Mouse (Mus musculus) urinary bladder, adult 2 months (tissue): ENCODE measurements around the gene Sh3gl3. TPM values are rescaled to one million over a fixed set of nuclear protein-coding genes. Genes with fewer than 3 reads are reported as not detected.

Experiments
- DNase-seq: peaks from one replicate; pipeline ENCODE4 v3.0.0; 2022; ENCODE audit warnings: low spot score
- polyA plus RNA-seq: library from polyadenylated mRNA; depleted of rRNA; stranded (reverse); fragments of >200 nt; gene quantifications from 2 replicates; pipeline ENCODE4 v1.2.3, GENCODE M21; 2012

Sh3gl3 gene
- polyA plus RNA-seq, 1 experiment = 28.4 TPM

DNA sequence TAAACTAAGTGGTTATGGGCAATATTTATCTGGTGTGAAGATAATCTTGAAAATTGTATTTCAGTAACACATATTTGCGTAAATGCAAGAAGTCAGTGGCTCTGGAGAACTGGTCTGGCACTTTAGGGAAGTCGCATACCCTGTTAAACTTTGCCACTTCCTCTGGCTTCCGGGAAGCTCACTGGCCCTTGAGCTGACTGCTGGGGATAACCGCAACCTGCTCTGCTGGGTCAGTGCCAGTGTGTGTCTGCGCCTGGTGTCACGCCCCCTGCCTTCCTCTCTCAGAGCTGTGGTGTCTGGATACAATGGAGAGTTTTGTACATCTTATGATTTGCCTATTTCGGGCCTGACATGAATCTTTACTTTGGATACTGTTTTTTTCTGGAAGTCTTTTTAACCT, 119.8 kb downstream of the Sh3gl3 start:
- no peak for DNase-seq

DNA sequence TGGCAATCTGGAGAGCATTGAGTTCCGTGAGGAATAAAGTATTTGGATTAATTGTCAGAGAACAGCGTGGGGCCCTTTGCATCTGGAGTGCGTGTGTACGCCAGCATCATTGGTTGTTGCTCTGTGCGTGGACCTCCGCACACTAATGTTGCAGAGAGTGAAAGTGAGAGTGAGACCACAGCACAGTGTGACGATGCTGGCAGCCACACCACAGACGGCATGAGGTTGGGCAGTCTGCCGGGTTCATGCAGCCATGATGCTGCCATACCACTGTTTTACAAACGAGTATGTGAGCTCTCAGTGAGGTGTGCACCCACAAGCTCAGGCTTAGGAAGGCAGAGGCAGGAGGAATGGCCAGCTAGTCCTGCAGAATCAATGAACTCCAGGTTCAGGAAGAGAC, 120.4 kb downstream of the Sh3gl3 start:
- no peak for DNase-seq

DNA sequence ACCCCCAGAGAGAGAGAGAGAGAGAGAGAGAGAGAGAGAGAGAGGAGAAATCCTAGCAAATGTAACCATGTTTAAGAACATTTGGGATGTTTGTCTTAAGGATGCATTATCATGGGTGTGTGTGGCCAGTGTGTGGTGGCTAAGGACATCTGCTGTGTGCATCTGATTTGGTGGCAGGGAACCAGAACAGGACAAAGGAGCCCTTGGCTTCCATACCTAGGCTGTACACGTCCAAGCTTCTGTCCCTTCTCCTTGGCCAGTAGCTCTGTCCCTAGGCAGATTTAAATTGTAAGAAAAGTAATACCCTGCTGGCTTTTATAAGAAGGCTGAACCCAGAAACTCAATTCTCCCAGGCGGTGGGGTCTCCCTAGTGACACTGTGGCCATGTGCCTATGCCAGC, 121.0 kb downstream of the Sh3gl3 start:
- no peak for DNase-seq

DNA sequence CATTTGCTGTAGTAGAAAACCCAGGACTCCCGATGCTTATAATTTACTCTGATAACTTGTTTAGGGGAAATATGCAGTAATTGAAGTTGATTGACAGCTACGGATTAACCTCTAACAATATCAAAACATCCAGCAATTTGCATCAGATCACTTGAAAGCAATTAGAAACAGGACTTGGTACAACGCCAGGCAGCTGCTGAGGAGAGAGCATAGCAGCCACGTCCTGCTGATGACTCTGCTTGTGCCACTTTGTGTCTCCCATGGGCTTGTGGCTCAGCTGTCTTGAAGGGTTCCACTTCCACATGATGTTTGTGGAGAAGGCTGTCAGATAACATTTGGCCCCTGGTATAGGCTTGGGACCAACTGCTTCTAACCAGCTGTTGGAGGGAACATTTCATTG, 134.8 kb downstream of the Sh3gl3 start:
- DNase-seq = no peak

DNA sequence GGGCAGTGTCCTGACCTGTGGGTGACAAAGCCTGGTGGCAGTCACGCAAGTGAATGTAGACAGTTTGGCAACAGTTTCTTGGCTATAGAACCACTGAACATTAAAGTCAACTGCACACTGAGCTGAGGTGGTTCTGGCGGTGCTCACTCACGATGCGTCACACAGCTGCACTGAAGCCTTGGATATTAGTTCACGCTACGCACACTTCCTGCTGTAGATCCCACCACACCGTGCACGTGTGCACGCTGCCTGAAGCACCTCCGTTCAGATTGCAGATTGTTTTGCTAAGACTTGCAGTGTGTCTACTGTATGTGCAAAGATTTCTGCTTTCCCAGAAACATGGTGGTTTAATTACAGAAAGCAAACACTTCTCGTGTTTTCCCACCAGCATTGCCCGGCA, 144.9 kb downstream of the Sh3gl3 start:
- DNase-seq = no peak

DNA sequence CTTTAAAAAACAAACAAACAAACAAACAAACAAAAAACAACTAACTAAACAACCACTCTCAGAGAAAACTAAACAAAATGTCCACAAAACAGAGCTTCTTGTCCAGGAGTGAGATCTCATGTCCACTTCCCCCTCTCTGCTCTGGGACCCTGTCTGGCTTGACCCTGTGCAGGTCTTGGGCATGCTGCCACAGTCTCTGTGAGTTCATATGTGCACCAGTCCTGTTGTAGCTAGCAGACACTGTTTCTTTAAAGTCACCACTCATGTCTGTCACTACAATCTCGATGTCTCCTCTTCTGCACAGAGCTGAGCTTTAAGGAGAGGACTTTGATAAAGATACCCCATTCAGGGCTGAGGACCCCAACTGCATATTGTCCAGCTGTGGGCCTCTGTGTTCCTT, 153.0 kb downstream of the Sh3gl3 start:
- no peak for DNase-seq

DNA sequence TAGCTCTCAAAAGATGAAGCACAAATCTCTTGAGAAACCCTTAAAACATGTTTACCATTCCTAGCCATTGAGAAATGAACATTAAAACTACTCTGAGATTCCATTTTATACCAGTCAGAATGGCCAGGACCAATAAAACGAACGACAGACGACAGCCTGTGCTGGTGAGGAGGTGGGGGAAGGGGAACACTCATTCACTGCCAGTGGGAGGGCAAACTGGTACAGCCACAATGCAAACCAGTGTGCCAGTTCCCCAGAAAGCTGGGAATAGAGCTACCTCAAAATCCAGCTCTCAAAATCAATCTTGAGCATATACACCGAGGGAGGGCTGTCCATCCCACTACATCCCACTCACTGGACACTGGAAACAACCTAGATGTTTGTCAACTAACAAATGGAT, 153.6 kb downstream of the Sh3gl3 start:
- DNase-seq = no peak

DNA sequence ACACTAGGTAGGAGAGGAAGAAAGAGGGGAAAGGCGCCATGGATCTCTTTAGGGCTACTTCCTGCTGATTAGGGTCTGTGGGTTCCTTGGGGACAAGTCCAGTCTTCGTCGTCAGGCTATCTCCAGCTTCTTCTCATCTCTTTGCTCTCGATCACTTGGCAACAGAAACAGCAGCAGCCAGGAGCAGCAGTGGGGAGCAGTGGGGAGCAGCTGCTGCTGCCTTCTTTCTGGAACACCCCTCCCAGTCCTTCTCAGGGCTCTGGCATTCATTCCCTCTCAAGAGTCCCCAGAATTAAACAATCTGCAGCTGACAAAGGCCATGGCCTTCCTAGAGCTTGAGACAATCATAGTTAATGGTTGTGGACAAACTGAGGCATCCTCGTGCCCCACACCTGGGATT, 154.2 kb downstream of the Sh3gl3 start:
- DNase-seq = no peak

DNA sequence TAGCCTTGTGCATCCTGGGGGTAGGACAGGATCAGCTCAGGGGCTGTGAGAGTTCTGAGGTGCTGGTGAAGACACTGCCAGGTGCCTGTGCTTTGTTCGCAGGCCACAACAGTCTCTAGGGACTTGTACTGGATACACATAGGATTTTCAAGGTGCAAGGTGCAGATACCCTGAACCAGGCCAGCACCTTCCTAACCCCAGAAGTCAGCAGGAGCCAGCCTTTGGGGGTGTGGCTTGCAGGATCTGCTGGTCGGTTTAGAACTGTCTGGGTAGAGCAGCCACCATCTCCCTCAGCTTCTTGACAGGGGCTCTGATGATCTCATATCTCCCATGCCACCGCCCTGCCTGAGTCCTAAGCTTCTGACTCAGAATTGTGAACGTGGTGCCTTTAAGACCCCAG, 156.2 kb downstream of the Sh3gl3 start:
- no peak for DNase-seq

DNA sequence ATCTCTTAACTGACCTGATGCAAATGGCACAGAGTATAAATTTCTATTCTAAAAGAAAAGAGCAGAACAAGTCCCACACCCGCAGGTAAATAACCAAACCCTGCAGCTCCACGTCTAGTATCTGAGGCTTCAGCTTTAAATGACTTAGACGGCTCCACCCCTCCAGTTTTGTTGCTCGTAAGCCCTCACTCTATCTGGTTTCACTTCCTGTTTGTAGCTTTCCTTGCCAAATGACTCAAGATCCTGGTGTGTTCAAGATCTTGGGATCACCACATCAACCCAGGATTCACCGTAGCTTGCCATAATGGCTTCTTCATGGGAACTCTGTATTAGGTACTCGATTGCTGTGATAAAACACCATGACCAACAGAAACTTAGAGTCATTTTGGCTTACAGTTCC, 157.2 kb downstream of the Sh3gl3 start:
- no peak for DNase-seq

DNA sequence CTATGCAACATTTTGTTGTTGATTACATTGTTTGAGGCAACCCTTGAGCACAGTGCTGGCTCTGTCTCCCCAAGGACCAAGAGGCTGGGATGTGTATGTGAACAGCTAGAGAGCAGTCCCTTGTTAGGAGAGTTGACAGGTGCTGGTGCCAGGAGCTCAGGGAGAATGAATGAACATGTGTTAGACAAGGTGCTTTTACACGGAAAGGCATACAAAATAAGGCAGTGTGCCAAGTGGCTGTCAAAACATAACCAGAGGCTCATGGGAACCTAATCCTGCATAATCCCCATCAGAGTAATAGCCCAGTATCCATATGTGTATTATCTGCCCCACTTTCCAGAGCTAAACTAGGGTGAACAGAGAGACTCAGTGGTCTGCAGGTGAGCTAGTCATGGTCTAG, 160.4 kb downstream of the Sh3gl3 start:
- DNase-seq = no peak

DNA sequence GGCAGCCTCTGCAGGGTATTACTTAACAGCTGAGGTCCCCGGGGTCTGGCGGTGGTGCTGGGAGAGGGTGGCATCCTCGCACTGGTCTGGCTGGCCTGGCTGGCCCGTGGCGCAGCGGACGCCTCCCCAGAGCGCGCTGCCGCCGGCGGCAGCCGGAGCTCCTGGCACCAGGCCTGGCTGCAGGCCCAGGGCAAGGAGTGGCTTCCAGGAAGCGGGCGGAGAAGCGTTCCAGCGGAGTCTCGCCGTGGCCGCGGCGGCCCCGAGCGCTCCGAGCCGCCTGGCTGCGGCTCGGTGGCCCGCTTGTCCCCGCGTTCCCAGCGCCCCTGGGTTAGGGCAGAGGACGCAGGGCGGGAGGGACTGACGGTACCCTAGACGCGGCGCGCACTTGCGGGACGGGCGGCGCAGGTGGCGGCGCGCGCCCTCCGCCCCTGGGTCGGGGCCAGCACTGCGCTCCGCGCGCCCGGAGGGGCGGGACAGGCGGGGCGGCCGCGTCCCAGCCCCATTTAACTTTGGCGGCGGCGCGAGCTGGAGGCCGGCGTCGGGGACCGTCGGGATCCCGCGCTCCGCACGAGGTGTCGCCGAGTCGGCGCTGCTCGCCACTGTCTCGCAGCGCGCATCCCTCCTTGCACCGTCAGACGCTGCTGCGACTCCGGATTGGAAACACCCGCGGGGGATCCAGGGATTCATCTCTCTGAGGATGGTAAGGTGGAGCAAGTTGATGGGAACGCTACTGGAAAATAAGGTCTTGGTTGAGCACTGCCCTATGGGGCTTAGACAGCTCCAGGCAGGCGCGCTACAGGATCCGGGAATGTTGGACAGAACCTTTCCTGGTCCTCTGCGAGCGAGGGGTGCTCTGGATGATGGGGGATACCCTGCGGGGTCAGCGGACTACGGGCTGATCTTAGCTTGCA, 161.8 kb downstream of the Sh3gl3 start, which contains the start of gene Adamtsl3:
Adamtsl3 (plus strand) TSS at position 484 of the 911 bp plus-strand sequence.
- DNase-seq = peak; percentile 29

DNA sequence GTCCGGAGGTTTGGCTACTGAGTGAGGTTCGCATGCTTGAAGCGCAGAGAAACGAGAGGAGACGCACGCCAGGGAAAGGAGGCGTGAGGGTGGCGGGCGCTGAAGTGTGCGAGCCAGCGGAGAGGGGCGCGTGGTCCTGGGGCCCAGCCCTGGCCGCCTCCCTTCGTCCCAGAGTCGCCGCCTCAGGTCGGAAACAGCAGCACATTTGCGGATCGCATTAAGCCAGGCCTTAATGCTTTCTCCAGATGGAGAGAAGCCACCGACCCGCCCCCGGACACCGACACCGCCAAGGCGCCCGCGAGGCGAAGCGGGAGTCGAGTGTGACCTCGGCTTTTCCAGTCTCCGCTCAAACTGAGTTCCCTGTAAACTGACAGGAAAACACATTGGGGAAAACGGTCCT, 162.5 kb downstream of the Sh3gl3 start:
- no peak for DNase-seq

DNA sequence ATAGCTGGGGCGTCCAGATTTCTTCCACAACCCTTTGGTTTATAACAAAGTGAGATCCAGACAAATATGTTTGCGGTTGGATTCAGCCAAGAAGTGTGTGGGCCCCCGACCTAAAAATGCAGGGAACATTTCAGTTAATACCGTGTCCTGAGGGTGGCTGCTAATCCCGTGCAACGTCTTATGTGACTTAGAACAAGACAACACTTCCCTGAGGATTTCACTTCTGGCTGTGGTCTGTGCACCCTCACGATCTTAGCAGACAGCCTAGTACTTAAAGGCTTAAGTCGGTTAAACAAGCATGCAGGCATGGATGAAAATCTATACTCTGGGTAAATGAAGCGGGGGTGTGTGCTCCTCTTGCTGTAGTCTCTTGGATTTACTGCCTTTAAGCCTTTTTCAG, 164.5 kb downstream of the Sh3gl3 start:
- DNase-seq = no peak

DNA sequence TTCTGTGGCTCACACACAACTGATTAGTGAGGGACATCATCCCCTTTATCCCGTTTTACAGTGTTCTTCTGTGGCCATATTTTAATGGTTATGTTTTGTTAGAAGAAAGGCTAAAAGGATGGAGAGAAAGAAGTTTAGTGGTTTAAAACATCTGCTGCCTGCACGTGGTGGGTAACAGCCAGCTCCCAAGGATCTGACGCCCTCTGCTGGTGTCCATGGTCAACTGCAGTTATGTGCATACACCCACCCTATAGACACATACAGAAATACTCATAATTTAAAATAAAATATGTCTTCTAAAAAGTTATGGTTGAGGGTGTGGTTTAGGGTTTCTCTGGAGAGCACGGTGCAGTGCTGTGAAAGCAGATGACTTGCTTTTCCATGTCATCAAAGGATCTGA, 164.9 kb downstream of the Sh3gl3 start:
- DNase-seq = no peak

DNA sequence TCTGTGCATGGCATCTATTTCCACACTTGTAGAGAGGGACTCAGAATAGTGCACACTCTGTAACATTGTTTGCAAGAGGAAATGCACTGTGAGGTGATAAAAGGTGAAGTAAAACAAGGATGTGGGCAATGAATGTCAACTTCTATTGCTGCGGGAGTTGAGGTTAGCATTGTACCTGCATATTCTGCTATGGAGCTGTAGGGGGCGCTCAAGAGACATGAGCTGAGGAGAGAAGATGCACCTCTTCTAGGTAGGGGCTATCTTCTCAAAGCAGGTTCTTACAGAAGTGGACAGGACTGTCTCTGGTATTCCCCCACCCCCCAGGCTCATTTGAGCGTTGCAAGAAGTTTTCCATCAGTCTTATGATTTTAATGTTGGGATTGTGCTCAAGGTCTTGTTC, 165.6 kb downstream of the Sh3gl3 start:
- no peak for DNase-seq

DNA sequence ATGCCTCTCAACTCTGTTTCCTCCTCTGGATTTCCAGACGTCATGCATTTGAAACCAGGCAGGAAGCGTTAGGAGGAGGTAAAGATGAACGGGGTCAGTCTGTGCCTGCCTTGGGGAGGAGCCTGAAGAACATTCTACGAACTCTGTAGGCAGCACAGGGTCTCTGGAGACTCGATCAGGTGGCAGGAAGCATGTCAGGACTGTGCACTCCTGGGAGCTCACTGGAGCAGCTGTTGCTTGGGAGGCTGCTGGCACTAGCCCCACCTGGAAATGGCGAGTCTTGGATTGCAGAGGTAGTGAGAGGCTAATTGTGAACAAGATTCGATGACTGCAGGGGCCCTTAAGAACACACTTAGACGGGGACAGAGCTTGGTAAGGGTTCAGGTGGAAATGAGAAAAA, 167.8 kb downstream of the Sh3gl3 start:
- DNase-seq = no peak

DNA sequence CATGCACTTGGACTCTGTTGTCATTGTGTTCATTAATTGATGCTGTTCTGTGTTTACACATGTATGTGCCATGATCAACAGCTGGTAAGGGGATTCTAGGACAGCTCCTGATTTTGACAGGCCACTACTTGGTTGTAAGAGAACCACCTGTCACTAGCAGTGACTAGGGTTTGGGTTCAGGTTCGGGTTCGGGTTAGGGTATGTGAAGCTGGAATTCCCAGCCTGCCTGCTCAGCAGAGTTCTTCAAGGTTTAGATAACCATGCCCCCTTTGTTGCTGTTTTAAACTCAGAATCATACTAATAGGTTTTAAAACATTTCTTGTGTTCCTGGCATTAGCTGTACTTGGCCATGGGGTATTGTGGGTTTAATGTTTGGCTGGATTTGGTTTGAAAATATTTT, 173.1 kb downstream of the Sh3gl3 start:
- DNase-seq = no peak

DNA sequence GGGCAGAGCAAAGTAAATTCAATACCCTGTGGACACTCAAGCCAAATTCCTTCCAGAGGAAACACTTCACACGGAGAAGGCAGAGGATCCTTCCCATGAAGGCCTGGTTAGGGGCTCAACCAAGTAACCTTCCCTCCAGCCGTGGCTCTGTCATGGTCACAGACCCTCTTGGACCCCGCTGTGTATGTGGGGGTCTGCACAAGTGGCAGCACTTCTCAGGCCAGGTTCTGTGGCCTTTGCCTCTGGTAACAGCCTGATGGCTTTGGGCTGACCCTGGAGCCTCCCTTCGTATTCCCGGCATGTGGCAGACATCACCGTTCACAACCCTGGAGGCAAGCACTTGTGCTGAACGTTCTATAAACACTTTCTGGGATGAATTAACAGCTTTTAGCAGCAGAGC, 176.2 kb downstream of the Sh3gl3 start:
- no peak for DNase-seq

DNA sequence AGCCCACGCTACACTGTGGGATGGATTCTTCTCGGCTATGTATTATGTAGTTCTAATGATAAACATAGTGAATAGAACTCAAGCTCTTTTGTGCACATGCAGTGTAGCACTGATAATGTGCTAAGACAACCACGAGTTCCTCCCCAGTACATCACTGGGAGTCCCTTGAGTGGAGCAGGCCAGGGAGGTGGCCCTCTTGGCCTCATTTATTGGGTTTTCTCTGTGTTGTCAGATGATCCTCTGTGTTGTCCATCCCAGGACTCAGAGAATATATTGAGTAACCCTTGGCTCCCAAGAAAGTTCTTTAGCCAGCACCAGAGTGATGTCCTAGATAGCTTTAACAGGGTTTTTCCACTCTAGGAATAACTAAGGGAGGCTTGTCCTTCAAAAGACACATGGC, 176.8 kb downstream of the Sh3gl3 start:
- no peak for DNase-seq
